Comparison of ENCODE assay signal across 8 mouse cellular contexts in the genomic region with DNA sequence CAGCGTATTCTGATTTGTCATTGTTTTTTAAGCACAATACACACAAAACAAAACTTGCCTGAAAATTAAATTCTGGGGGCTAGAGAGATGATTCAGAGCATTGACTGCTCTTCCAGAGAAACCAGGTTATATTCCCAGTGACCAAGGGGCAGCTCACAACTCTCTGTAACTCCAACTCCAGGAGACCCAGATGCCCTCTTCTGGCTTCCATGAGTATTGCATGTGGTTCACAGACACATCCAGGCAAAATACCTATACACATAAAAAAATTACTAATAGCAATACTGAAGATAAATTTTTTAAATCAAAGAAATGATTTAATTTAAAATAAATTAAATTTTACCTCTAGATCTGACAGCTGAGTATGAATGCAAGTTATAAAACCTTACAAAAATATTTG. TPM values are rescaled to one million over a fixed set of nuclear protein-coding genes. Genes with fewer than 3 reads are reported as not detected.
DNase-seq lines count a peak whose midpoint lies in the region; ATAC-seq and TF ChIP-seq lines count a peak whose summit lies in the region.
"Had no signal": no experiment of that assay in that cellular context is flagged by ENCODE, and none has a peak within 500 bp of the region (broad histone marks: within the 10 kb centered on the region; RNA-seq: fewer than 3 reads in every experiment).

No protein-coding gene starts in this region.

- H3K4me2 ChIP-seq in kidney, embryonic 16.5 days (replicated peaks; ENCODE audit: low read depth, low read length): no peak overlapping the region

- H3K36me3 ChIP-seq in kidney, embryonic 16.5 days (ENCODE audit: insufficient read depth, low read length): no peaks in the 10 kb centered on the region
- H3K36me3 ChIP-seq in E14TG2a.4 (ENCODE audit: insufficient read depth, low read length): no peaks in the 10 kb centered on the region

- no peaks in the 10 kb centered on the region for H3K9me3 ChIP-seq in kidney, embryonic 16.5 days (ENCODE audit: low read length)
- no peaks in the 10 kb centered on the region for H3K9me3 ChIP-seq in E14TG2a.4 (ENCODE audit: low read length)
- H3K9me3 ChIP-seq: megakaryocyte, embryonic 14.5 days had no signal

- H3K4me1 ChIP-seq in kidney, embryonic 16.5 days (ENCODE audit: insufficient read depth, low read length): no peaks in the 10 kb centered on the region
- peaks cover 32% of the 10 kb centered on the region for H3K4me1 ChIP-seq in E14TG2a.4 (replicated peaks; ENCODE audit: low read depth, low read length)
- H3K4me1 ChIP-seq in cortical plate, adult 2 months (ENCODE audit: control insufficient read depth, insufficient read depth, low read length): peaks cover 2% of the 10 kb centered on the region; the same call in 1 of the 2 replicates

- H3K4me3 ChIP-seq in kidney, embryonic 16.5 days (ENCODE audit: low read length): no peak overlapping the region
- no peak overlapping the region for H3K4me3 ChIP-seq in E14TG2a.4 (replicated peaks; ENCODE audit: low read length)
- H3K4me3 ChIP-seq in cortical plate, adult 2 months (ENCODE audit: insufficient read depth, low read length): no peak overlapping the region
- H3K4me3 ChIP-seq: megakaryocyte, embryonic 14.5 days had no signal

- no peak overlapping the region for H3K27ac ChIP-seq in kidney, embryonic 16.5 days (ENCODE audit: low read length)
- H3K27ac ChIP-seq in cortical plate, adult 2 months (ENCODE audit: insufficient read depth, low read length): no peak overlapping the region

- no peak overlapping the region for H3K9ac ChIP-seq in kidney, embryonic 16.5 days (replicated peaks; ENCODE audit: low read length)

- ATAC-seq in kidney, embryonic 16.5 days (ENCODE audit: low FRiP score, low TSS enrichment): no peak

- peak; percentile 56 for TF ChIP-seq CTCF in E14TG2a.4 (conservative IDR thresholded peaks at IDR 0.05; ENCODE audit: low read length)
- TF ChIP-seq CTCF in cortical plate, adult 2 months (IDR thresholded peaks at IDR 0.05; ENCODE audit: extremely low read depth, insufficient read depth, low read length): peak; percentile 40; the same call in 1 of the 2 replicates

- TF ChIP-seq POLR2A in cortical plate, adult 2 months (IDR thresholded peaks at IDR 0.05; ENCODE audit: extremely low read depth, insufficient read depth, low read length): no peak

- DNase-seq in kidney, adult 9 months: peak; percentile 52
- peak; percentile 41 for DNase-seq in MN1 (ENCODE audit: low spot score)
- DNase-seq in layer of hippocampus, postnatal 10 days (ENCODE audit: low spot score in 2 of 2): peak; percentile 27 to 43
- peak; percentile 18 for DNase-seq in right cerebral cortex, postnatal 4 days

- H3K27me3 ChIP-seq in kidney, embryonic 16.5 days (ENCODE audit: insufficient read depth, low read length): no peaks in the 10 kb centered on the region
- no peaks in the 10 kb centered on the region for H3K27me3 ChIP-seq in E14TG2a.4 (ENCODE audit: insufficient read depth, low read length)

- WGBS in kidney, embryonic 16.5 days: 95% methylated on average over 1 of the region's 1 CpGs

RNA-seq across cellular contexts. Expression of gene Trim31, which starts 1.3 kb away (rescaled TPM):
- not detected in 2 replicates for polyA plus RNA-seq in kidney, embryonic 16.5 days (2015; fragmentation: Nextera tagmentation; extraction: Ambion mirVana)
- polyA plus RNA-seq in cortical plate, adult 2 months (2012; rRNA removed): not detected in 2 replicates
- not detected for total RNA-seq in layer of hippocampus, postnatal 10 days (2021)

RNA-seq across cellular contexts. Expression of gene Trim40, which starts 6.7 kb away (rescaled TPM):
- not detected in 2 replicates for polyA plus RNA-seq in kidney, embryonic 16.5 days (2015; fragmentation: Nextera tagmentation; extraction: Ambion mirVana)
- polyA plus RNA-seq in cortical plate, adult 2 months (2012; rRNA removed): 0.19 and 0.29 TPM in 2 replicates
- not detected for total RNA-seq in layer of hippocampus, postnatal 10 days (2021)

RNA-seq across cellular contexts. Expression of gene Trim10, which starts 27.2 kb away (rescaled TPM):
- 2.1 and 2.4 TPM in 2 replicates for polyA plus RNA-seq in kidney, embryonic 16.5 days (2015; fragmentation: Nextera tagmentation; extraction: Ambion mirVana)
- polyA plus RNA-seq in cortical plate, adult 2 months (2012; rRNA removed): not detected in 2 replicates
- under 1 TPM in 1 of 2 experiments, not detected in 1; 0.16 TPM for total RNA-seq in layer of hippocampus, postnatal 10 days (2021)

RNA-seq across cellular contexts. Expression of gene Trim15, which starts 29.6 kb away (rescaled TPM):
- polyA plus RNA-seq in kidney, embryonic 16.5 days (2015; fragmentation: Nextera tagmentation; extraction: Ambion mirVana): 0.22 and 0.27 TPM in 2 replicates
- not detected in 2 replicates for polyA plus RNA-seq in cortical plate, adult 2 months (2012; rRNA removed)
- not detected for total RNA-seq in layer of hippocampus, postnatal 10 days (2021)

RNA-seq across cellular contexts. Expression of gene Rnf39, which starts 46.1 kb away (rescaled TPM):
- polyA plus RNA-seq in kidney, embryonic 16.5 days (2015; fragmentation: Nextera tagmentation; extraction: Ambion mirVana): 0.22 and 0.27 TPM in 2 replicates
- 13.6 and 13.8 TPM in 2 replicates for polyA plus RNA-seq in cortical plate, adult 2 months (2012; rRNA removed)
- total RNA-seq in layer of hippocampus, postnatal 10 days (2021): 1 to 10 TPM; 4.9 to 5.4 TPM
